Mouse (Mus musculus) neural tube, embryonic 13.5 days (tissue): Measurements from ENCODE around the gene Tpbpa. TPM values are rescaled to one million over a fixed set of nuclear protein-coding genes. Genes with fewer than 3 reads are reported as not detected.

Source experiments
- polyA plus RNA-seq: library from polyadenylated mRNA; unstranded; fragments of >200 nt; fragmentation: Nextera tagmentation; extraction: Ambion mirVana; gene quantifications from 2 replicates; pipeline ENCODE4 v1.2.1, GENCODE M21; 2015

The Tpbpa gene
- polyA plus RNA-seq, 1 experiment from 2014 or later: 0.27 TPM

Other genes with a start within 250 kb of the Tpbpa start
- not detected in 2 replicates for gene BC051665, start 155.6 kb downstream of the Tpbpa start, polyA plus RNA-seq
- gene Ctsll3, start 139.1 kb downstream of the Tpbpa start, polyA plus RNA-seq: not detected in 2 replicates
- gene 4930486L24Rik, start 77.5 kb downstream of the Tpbpa start, polyA plus RNA-seq: not detected in 2 replicates
- 0.14 TPM in 1 of 2 replicates, not detected in the other for gene Gm49392, start 45.1 kb downstream of the Tpbpa start, polyA plus RNA-seq
- gene Ctla2b, start 44.5 kb downstream of the Tpbpa start, polyA plus RNA-seq: 1.0 and 2.9 TPM in 2 replicates
- not detected in 2 replicates for gene Tpbpb, start 37.1 kb downstream of the Tpbpa start, polyA plus RNA-seq
- not detected in 2 replicates for gene Gm49393, start 6.4 kb downstream of the Tpbpa start, polyA plus RNA-seq
- gene Gm49391, start 5.4 kb downstream of the Tpbpa start, polyA plus RNA-seq: 1.2 and 2.3 TPM in 2 replicates
- 18.2 and 20.3 TPM in 2 replicates for gene Ctla2a, start 5.4 kb downstream of the Tpbpa start, polyA plus RNA-seq
- gene Ctsj, start 64.0 kb upstream of the Tpbpa start, polyA plus RNA-seq: not detected in 2 replicates
- not detected in 2 replicates for gene Ctsq, start 98.6 kb upstream of the Tpbpa start, polyA plus RNA-seq
- gene Ctsr, start 222.3 kb upstream of the Tpbpa start, polyA plus RNA-seq: not detected in 2 replicates